Mouse (Mus musculus): Measurements from ENCODE around the gene Ngfr. TPM values are rescaled to one million over a fixed set of nuclear protein-coding genes. Genes with fewer than 3 reads are reported as not detected.

The Ngfr gene
- polyA plus RNA-seq, 1 experiment from 2014 or later, result 14.6 TPM

DNA sequence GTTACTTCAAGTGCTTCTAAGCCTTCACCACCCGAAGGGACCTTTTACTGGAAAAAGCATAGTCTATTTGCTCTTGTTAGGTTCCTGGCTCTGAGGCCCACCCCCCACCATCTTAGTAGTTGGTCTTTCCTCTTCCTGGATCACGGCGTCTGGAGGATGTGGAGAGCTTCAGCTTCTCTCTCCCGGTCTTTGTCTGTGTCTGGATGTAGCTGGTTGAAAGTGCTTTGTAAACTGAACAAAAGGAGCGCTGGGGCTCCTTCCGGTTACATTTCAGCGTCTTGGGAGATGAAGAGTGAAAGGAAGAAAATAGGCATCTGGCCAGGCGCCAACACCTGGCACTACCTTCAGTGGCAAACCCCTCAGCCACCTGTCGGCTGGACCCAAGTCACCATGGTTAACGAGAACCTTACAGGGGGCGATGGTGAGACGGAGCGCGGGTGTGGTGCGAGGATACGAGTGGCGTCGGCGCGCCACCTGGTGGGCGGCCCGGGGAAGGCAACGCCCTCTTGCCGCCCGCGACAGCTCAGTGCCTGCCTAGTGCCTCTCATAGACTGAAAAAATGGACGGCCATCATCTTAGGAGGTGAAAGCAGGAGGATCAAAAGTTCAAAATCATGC lies 67.0 kb downstream of the Ngfr start:
- Histone ChIP-seq H3K27ac (ENCODE audit: low read depth, low read length) (no peak overlapping the region), H3K27me3 (ENCODE audit: control insufficient read depth, insufficient read depth, low read length) (peaks cover 8% of the 10 kb centered on the region), H3K4me1 (ENCODE audit: control insufficient read depth, insufficient read depth, low read length) (peaks cover 16% of the 10 kb centered on the region), H3K9ac (ENCODE audit: low read length) (peak overlapping the region; percentile 9; the same call in 1 of the 2 replicates), H3K4me3 (ENCODE audit: low read depth, low read length) (peak overlapping the region; percentile 8; the same call in 1 of the 2 replicates), H3K9me3 (ENCODE audit: control insufficient read depth, low read length) (no peaks in the 10 kb centered on the region), H3K4me2 (peak overlapping the region; percentile 34), H3K36me3 (ENCODE audit: control insufficient read depth, insufficient read depth, low read length) (no peaks in the 10 kb centered on the region)
- 5% methylated on average over 27 of the region's 27 CpGs for WGBS
- ATAC-seq (ENCODE audit: low FRiP score) (peak; percentile 78), DNase-seq (ENCODE audit: low spot score, missing footprints) (peak; percentile 100)

DNA sequence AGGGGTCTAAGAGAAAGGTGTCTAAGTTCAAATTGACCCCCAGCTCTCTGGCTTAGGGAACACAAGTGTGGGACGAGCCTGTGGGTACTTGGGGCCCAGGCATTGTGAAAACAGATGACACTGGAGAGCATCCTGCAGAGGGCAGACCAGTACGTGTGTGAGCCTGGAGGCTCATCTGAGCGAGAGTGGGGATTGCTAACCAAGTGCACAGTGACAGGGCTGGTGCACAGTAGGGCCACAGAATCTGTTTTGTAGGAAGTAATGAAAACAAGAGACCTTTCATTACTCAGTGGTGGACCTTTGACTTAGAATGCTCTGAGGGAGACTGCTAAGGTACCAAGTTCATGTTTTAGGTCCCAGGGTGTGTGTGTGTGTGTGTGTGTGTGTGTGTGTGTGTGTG lies 67.5 kb downstream of the Ngfr start:
- H3K4me1 ChIP-seq (ENCODE audit: control insufficient read depth, insufficient read depth, low read length), result peaks cover 22% of the 10 kb centered on the region
- no peak overlapping the region for H3K27ac ChIP-seq (ENCODE audit: low read depth, low read length)
- no peak for ATAC-seq (ENCODE audit: low FRiP score)
- no peaks in the 10 kb centered on the region for H3K9me3 ChIP-seq (ENCODE audit: control insufficient read depth, low read length)
- H3K36me3 ChIP-seq (ENCODE audit: control insufficient read depth, insufficient read depth, low read length), result no peaks in the 10 kb centered on the region
- peaks cover 14% of the 10 kb centered on the region for H3K27me3 ChIP-seq (ENCODE audit: control insufficient read depth, insufficient read depth, low read length)
- 56% methylated on average over 3 of the region's 3 CpGs for WGBS
- H3K4me3 ChIP-seq (ENCODE audit: low read depth, low read length), result no peak overlapping the region
- no peak for DNase-seq (ENCODE audit: low spot score, missing footprints)
- no peak overlapping the region for H3K4me2 ChIP-seq
- no peak overlapping the region; the same call in 1 of the 2 replicates for H3K9ac ChIP-seq (ENCODE audit: low read length)

- ATAC-seq (ENCODE audit: low FRiP score), result no peak
- Histone ChIP-seq H3K4me2 (no peak overlapping the region), H3K36me3 (ENCODE audit: control insufficient read depth, insufficient read depth, low read length) (no peaks in the 10 kb centered on the region), H3K27me3 (ENCODE audit: control insufficient read depth, insufficient read depth, low read length) (peaks cover 21% of the 10 kb centered on the region), H3K27ac (ENCODE audit: low read depth, low read length) (no peak overlapping the region), H3K4me1 (ENCODE audit: control insufficient read depth, insufficient read depth, low read length) (peaks cover 28% of the 10 kb centered on the region), H3K9me3 (ENCODE audit: control insufficient read depth, low read length) (no peaks in the 10 kb centered on the region), H3K9ac (ENCODE audit: low read length) (no peak overlapping the region), H3K4me3 (ENCODE audit: low read depth, low read length) (no peak overlapping the region)
- DNase-seq (ENCODE audit: low spot score, missing footprints), result no peak
- WGBS, result 70% methylated on average over 10 of the region's 10 CpGs
These were observed 68.2 kb downstream of the Ngfr start for GRCm38 (mm10) chr11:95519299-95519698.

Other genes starting within 250 kb of the Ngfr start
- gene Slc35b1, start 203.0 kb downstream of the Ngfr start, polyA plus RNA-seq (2014; fragmentation: Nextera tagmentation; extraction: Ambion mirVana), result 130 and 133 TPM in 2 replicates
- gene Spop, start 173.7 kb downstream of the Ngfr start, polyA plus RNA-seq (2014; fragmentation: Nextera tagmentation; extraction: Ambion mirVana), result 132 and 162 TPM in 2 replicates
- gene Nxph3, start 73.2 kb downstream of the Ngfr start, polyA plus RNA-seq (2014; fragmentation: Nextera tagmentation; extraction: Ambion mirVana), result 0.20 and 0.37 TPM in 2 replicates
- 195 TPM in 2 replicates for gene Phb, start 79.2 kb upstream of the Ngfr start, polyA plus RNA-seq (2014; fragmentation: Nextera tagmentation; extraction: Ambion mirVana)
- gene Zfp652, start 124.9 kb upstream of the Ngfr start, polyA plus RNA-seq (2014; fragmentation: Nextera tagmentation; extraction: Ambion mirVana), result 10.2 and 10.4 TPM in 2 replicates
- gene B130006D01Rik, start 135.9 kb upstream of the Ngfr start, polyA plus RNA-seq (2014; fragmentation: Nextera tagmentation; extraction: Ambion mirVana), result 0.39 and 1.1 TPM in 2 replicates
- gene Phospho1, start 236.8 kb upstream of the Ngfr start, polyA plus RNA-seq (2014; fragmentation: Nextera tagmentation; extraction: Ambion mirVana), result not detected in 2 replicates
- 4.9 and 5.6 TPM in 2 replicates for gene Gngt2, start 249.5 kb upstream of the Ngfr start, polyA plus RNA-seq (2014; fragmentation: Nextera tagmentation; extraction: Ambion mirVana)

All from midbrain, embryonic 11.5 days (tissue).